In genomic region chr5:33630615-33631014, GRCm38 (mm10) we compare ENCODE assay signal across 8 mouse cellular contexts. TPM values are rescaled to one million over a fixed set of nuclear protein-coding genes. Genes with fewer than 3 reads are reported as not detected.
DNase-seq lines count a peak whose midpoint lies in the region; ATAC-seq and TF ChIP-seq lines count a peak whose summit lies in the region.

No protein-coding gene starts in this region.

- no peak for TF ChIP-seq CTCF in lung, postnatal 0 days (IDR thresholded peaks at IDR 0.05)

- peak overlapping the region; percentile 80; the same call in 1 of the 2 replicates for H3K4me3 ChIP-seq in lung, postnatal 0 days (ENCODE audit: low read depth, low read length)
- no peak overlapping the region; the same call in 1 of the 2 replicates for H3K4me3 ChIP-seq in hindbrain, embryonic 12.5 days
- peak overlapping the region; percentile 84 for H3K4me3 ChIP-seq in midbrain, embryonic 16.5 days (ENCODE audit: low read depth, low read length)

- H3K9me3 ChIP-seq in lung, postnatal 0 days (ENCODE audit: low read length): no peaks in the 10 kb centered on the region
- no peaks in the 10 kb centered on the region for H3K9me3 ChIP-seq in hindbrain, embryonic 12.5 days (replicated peaks)
- no peaks in the 10 kb centered on the region for H3K9me3 ChIP-seq in midbrain, embryonic 16.5 days (replicated peaks; ENCODE audit: control insufficient read depth, low read length, poor library complexity, severe bottlenecking)

- WGBS in lung, postnatal 0 days: 52% methylated on average over 4 of the region's 4 CpGs
- WGBS in hindbrain, embryonic 12.5 days: 61% methylated on average over 4 of the region's 4 CpGs
- 82% methylated on average over 4 of the region's 4 CpGs for WGBS in midbrain, embryonic 16.5 days

- peak overlapping the region; percentile 82 for H3K27ac ChIP-seq in lung, postnatal 0 days (ENCODE audit: low read length)
- no peak overlapping the region for H3K27ac ChIP-seq in hindbrain, embryonic 12.5 days
- H3K27ac ChIP-seq in midbrain, embryonic 16.5 days (ENCODE audit: low read length): no peak overlapping the region

- no peaks in the 10 kb centered on the region for H3K27me3 ChIP-seq in lung, postnatal 0 days (replicated peaks; ENCODE audit: insufficient read depth, low read length)
- no peaks in the 10 kb centered on the region for H3K27me3 ChIP-seq in hindbrain, embryonic 12.5 days
- no peaks in the 10 kb centered on the region for H3K27me3 ChIP-seq in midbrain, embryonic 16.5 days (ENCODE audit: control insufficient read depth, insufficient read depth, low read depth, low read length)

- ATAC-seq in lung, postnatal 0 days: no peak
- peak; percentile 21; the same call in 1 of the 2 replicates for ATAC-seq in erythroblast, adult 5-6 weeks (replicated peaks; ENCODE audit: low FRiP score, poor library complexity, severe bottlenecking)
- ATAC-seq in hindbrain, embryonic 12.5 days (ENCODE audit: low FRiP score): no peak
- ATAC-seq in midbrain, embryonic 16.5 days: no peak

- DNase-seq in lung, postnatal 0 days (ENCODE audit: low spot score): peak; percentile 15
- no peak for DNase-seq in lung, postnatal 14 days
- no peak for DNase-seq in right cerebral cortex, adult 2 months (ENCODE audit: low spot score in 2 of 2)
- DNase-seq in left cerebral cortex, postnatal 36 days (ENCODE audit: low spot score in 2 of 2): no peak
- DNase-seq in layer of hippocampus, adult 8-10 months (ENCODE audit: low spot score in 2 of 2): no peak

- 0 out of 2 replicates have a peak overlapping the region, but pooled peaks have one; percentile 48 for H3K9ac ChIP-seq in lung, postnatal 0 days (replicated peaks; ENCODE audit: low read depth)
- H3K9ac ChIP-seq in hindbrain, embryonic 12.5 days: peak overlapping the region; percentile 2; the same call in 1 of the 2 replicates
- H3K9ac ChIP-seq in midbrain, embryonic 16.5 days (ENCODE audit: low read depth, low read length): peak overlapping the region; percentile 84; the same call in 1 of the 2 replicates

- H3K4me2 ChIP-seq in lung, postnatal 0 days (replicated peaks; ENCODE audit: low read depth, low read length): peak overlapping the region; percentile 91; the same call in 1 of the 2 replicates
- H3K4me2 ChIP-seq in hindbrain, embryonic 12.5 days (replicated peaks): no peak overlapping the region; the same call in 1 of the 2 replicates
- H3K4me2 ChIP-seq in midbrain, embryonic 16.5 days (ENCODE audit: low read length): peak overlapping the region; percentile 65

- H3K4me1 ChIP-seq in lung, postnatal 0 days (ENCODE audit: insufficient read depth, low read depth, low read length): peaks cover 8% of the 10 kb centered on the region; the same call in 1 of the 2 replicates
- H3K4me1 ChIP-seq in hindbrain, embryonic 12.5 days: peaks cover 18% of the 10 kb centered on the region
- peaks cover 16% of the 10 kb centered on the region for H3K4me1 ChIP-seq in midbrain, embryonic 16.5 days (ENCODE audit: control insufficient read depth, insufficient read depth, low read length)

- TF ChIP-seq EP300 in lung, postnatal 0 days (IDR thresholded peaks at IDR 0.05): no peak

- H3K36me3 ChIP-seq in lung, postnatal 0 days (ENCODE audit: insufficient read depth, low read length): no peaks in the 10 kb centered on the region
- 0 out of 2 replicates have a peak, but pooled peaks cover 6% of the 10 kb centered on the region for H3K36me3 ChIP-seq in hindbrain, embryonic 12.5 days
- no peaks in the 10 kb centered on the region for H3K36me3 ChIP-seq in midbrain, embryonic 16.5 days (ENCODE audit: control insufficient read depth, insufficient read depth, low read length)

- intact Hi-C loops in left cerebral cortex, postnatal 36 days (cut with DNase I): no loop called here

RNA-seq across cellular contexts. Expression of gene Gm9903, which starts 0.9 kb away (rescaled TPM):
- 0.37 and 0.41 TPM in 2 replicates for polyA plus RNA-seq in lung, postnatal 0 days (2015; fragmentation: Nextera tagmentation; extraction: Ambion mirVana)
- not detected in 2 replicates for total RNA-seq in erythroblast, adult 5-6 weeks (2015; ENCODE audit: low replicate concordance)
- not detected in 2 replicates for total RNA-seq in erythroblast, adult 5-6 weeks (2017; ENCODE audit: low replicate concordance)
- 0.35 and 1.3 TPM in 2 replicates for polyA plus RNA-seq in hindbrain, embryonic 12.5 days (2016; fragmentation: Nextera tagmentation; extraction: Ambion mirVana)
- 0.70 and 0.89 TPM in 2 replicates for polyA plus RNA-seq in midbrain, embryonic 16.5 days (2015; fragmentation: Nextera tagmentation; extraction: Ambion mirVana)
- total RNA-seq in left cerebral cortex, postnatal 36 days (2021): 1 to 10 TPM in 1 of 2 experiments, under 1 TPM in 1; 0.64 to 1.7 TPM
- total RNA-seq in layer of hippocampus, adult 8-10 months (2022): 1 to 10 TPM in 2 of 4 experiments, under 1 TPM in 2; 0.61 to 1.1 (median 0.89) TPM

RNA-seq across cellular contexts. Expression of gene Fam53a, which starts 1.2 kb away (rescaled TPM):
- polyA plus RNA-seq in lung, postnatal 0 days (2015; fragmentation: Nextera tagmentation; extraction: Ambion mirVana): 43.9 and 46.1 TPM in 2 replicates
- 3.3 and 6.1 TPM in 2 replicates for total RNA-seq in erythroblast, adult 5-6 weeks (2015; ENCODE audit: low replicate concordance)
- total RNA-seq in erythroblast, adult 5-6 weeks (2017; ENCODE audit: low replicate concordance): 2.5 and 3.3 TPM in 2 replicates
- 42.3 and 50.8 TPM in 2 replicates for polyA plus RNA-seq in hindbrain, embryonic 12.5 days (2016; fragmentation: Nextera tagmentation; extraction: Ambion mirVana)
- 30.3 and 31.0 TPM in 2 replicates for polyA plus RNA-seq in midbrain, embryonic 16.5 days (2015; fragmentation: Nextera tagmentation; extraction: Ambion mirVana)
- total RNA-seq in left cerebral cortex, postnatal 36 days (2021): 10 to 100 TPM; 24.6 to 28.6 TPM
- total RNA-seq in layer of hippocampus, adult 8-10 months (2022): 10 to 100 TPM; 23.1 to 28.3 (median 24.0) TPM

RNA-seq across cellular contexts. Expression of gene Slbp, which starts 21.8 kb away (rescaled TPM):
- 81.2 and 85.6 TPM in 2 replicates for polyA plus RNA-seq in lung, postnatal 0 days (2015; fragmentation: Nextera tagmentation; extraction: Ambion mirVana)
- 123 and 133 TPM in 2 replicates for total RNA-seq in erythroblast, adult 5-6 weeks (2015; ENCODE audit: low replicate concordance)
- total RNA-seq in erythroblast, adult 5-6 weeks (2017; ENCODE audit: low replicate concordance): 192 and 271 TPM in 2 replicates
- 182 and 186 TPM in 2 replicates for polyA plus RNA-seq in hindbrain, embryonic 12.5 days (2016; fragmentation: Nextera tagmentation; extraction: Ambion mirVana)
- polyA plus RNA-seq in midbrain, embryonic 16.5 days (2015; fragmentation: Nextera tagmentation; extraction: Ambion mirVana): 119 and 123 TPM in 2 replicates
- total RNA-seq in left cerebral cortex, postnatal 36 days (2021): 10 to 100 TPM; 22.5 to 26.4 TPM
- 10 to 100 TPM; 18.1 to 28.3 (median 23.1) TPM for total RNA-seq in layer of hippocampus, adult 8-10 months (2022)

RNA-seq across cellular contexts. Expression of gene Tacc3, which starts 27.3 kb away (rescaled TPM):
- 12.5 and 14.5 TPM in 2 replicates for polyA plus RNA-seq in lung, postnatal 0 days (2015; fragmentation: Nextera tagmentation; extraction: Ambion mirVana)
- total RNA-seq in erythroblast, adult 5-6 weeks (2015; ENCODE audit: low replicate concordance): 58.2 and 84.0 TPM in 2 replicates
- 72.4 and 139 TPM in 2 replicates for total RNA-seq in erythroblast, adult 5-6 weeks (2017; ENCODE audit: low replicate concordance)
- polyA plus RNA-seq in hindbrain, embryonic 12.5 days (2016; fragmentation: Nextera tagmentation; extraction: Ambion mirVana): 161 TPM in 2 replicates
- 25.0 and 28.4 TPM in 2 replicates for polyA plus RNA-seq in midbrain, embryonic 16.5 days (2015; fragmentation: Nextera tagmentation; extraction: Ambion mirVana)
- 1 to 10 TPM; 6.0 to 6.1 TPM for total RNA-seq in left cerebral cortex, postnatal 36 days (2021)
- total RNA-seq in layer of hippocampus, adult 8-10 months (2022): 1 to 10 TPM; 4.1 to 7.2 (median 4.4) TPM

RNA-seq across cellular contexts. Expression of gene Tmem129, which starts 27.6 kb away (rescaled TPM):
- polyA plus RNA-seq in lung, postnatal 0 days (2015; fragmentation: Nextera tagmentation; extraction: Ambion mirVana): 22.5 and 25.1 TPM in 2 replicates
- total RNA-seq in erythroblast, adult 5-6 weeks (2015; ENCODE audit: low replicate concordance): 10.0 and 12.3 TPM in 2 replicates
- 10.1 and 14.2 TPM in 2 replicates for total RNA-seq in erythroblast, adult 5-6 weeks (2017; ENCODE audit: low replicate concordance)
- 33.3 and 33.8 TPM in 2 replicates for polyA plus RNA-seq in hindbrain, embryonic 12.5 days (2016; fragmentation: Nextera tagmentation; extraction: Ambion mirVana)
- 29.1 and 29.7 TPM in 2 replicates for polyA plus RNA-seq in midbrain, embryonic 16.5 days (2015; fragmentation: Nextera tagmentation; extraction: Ambion mirVana)
- total RNA-seq in left cerebral cortex, postnatal 36 days (2021): 10 to 100 TPM; 24.4 to 27.5 TPM
- 10 to 100 TPM; 22.4 to 25.7 (median 25.2) TPM for total RNA-seq in layer of hippocampus, adult 8-10 months (2022)

Comparison
In these comparisons a context has a peak if more than half of its experiments do, and no peak if none do; other contexts are left out.
1. H3K9ac ChIP-seq: peak in every context shown above with its lines; median percentile 84 in midbrain, embryonic 16.5 days; 48 in lung, postnatal 0 days; 2 in hindbrain, embryonic 12.5 days.
2. RNA of gene Slbp, which starts 21.8 kb away (total RNA-seq): 123 to 271 TPM in erythroblast, adult 5-6 weeks; 22.5 to 26.4 TPM in left cerebral cortex, postnatal 36 days and 18.1 to 28.3 TPM in layer of hippocampus, adult 8-10 months; every median in the first group is over 4 times any median in the second.